Mouse (Mus musculus) embryo, embryonic 11 days (tissue): Measurements from ENCODE around the gene B3gnt2.
A peak's percentile ranks its signal among the peaks of the same experiment; 100 is the strongest.

Source experiments
- DNase-seq: peaks from one replicate; pipeline ENCODE4 v3.0.0-alpha.2; 2015

B3gnt2 gene

DNA sequence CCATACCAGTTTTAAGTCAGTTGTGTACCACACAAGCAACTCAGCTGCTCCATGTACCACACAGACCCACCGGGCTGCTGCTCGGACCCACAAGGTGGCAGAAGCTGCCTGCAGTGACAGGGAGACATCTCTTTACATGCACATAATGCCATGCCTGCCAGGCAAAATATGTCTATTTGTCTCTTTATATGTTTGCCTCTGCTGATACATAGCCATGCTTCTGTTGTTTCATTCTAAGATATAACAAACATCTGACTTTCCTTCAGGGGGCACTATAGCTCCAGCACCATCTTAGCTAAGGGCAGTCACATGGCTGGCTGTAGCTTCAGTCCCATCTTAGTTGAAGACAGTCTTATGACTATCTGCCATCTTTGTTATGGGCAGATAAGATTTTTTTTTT lies 150.2 kb downstream of the B3gnt2 start:
- DNase-seq: peak; percentile 44
